Mouse (Mus musculus) olfactory bulb, adult 2 months (tissue): ENCODE data around the gene Rcl1. TPM values are rescaled to one million over a fixed set of nuclear protein-coding genes. Genes with fewer than 3 reads are reported as not detected.

Source experiments
- H3K27ac ChIP-seq: fragments of 200-500 bp; 2 replicates; pipeline ENCODE4 v1.5.1; 2012; ENCODE audit warnings: low read depth, low read length; ENCODE audit not compliant: insufficient read depth
- H3K4me1 ChIP-seq: fragments of 200-500 bp; 2 replicates; pipeline ENCODE4 v1.6.1; 2012; ENCODE audit warnings: low read length; ENCODE audit not compliant: control insufficient read depth, insufficient read depth
- H3K4me3 ChIP-seq: fragments of 200-500 bp; 2 replicates; pipeline ENCODE4 v1.5.1; 2012; ENCODE audit warnings: mild to moderate bottlenecking, low read depth, low read length, moderate library complexity; ENCODE audit not compliant: insufficient read depth
- CTCF ChIP-seq: fragments of 200-500 bp; IDR thresholded peaks from 2 replicates; pipeline ENCODE4 v1.5.1; 2012; ENCODE audit warnings: low read depth, mild to moderate bottlenecking, low read length, moderate library complexity; ENCODE audit not compliant: insufficient read depth
- POLR2A ChIP-seq: fragments of 200-500 bp; IDR thresholded peaks from 2 replicates; pipeline ENCODE4 v1.6.1; 2012; ENCODE audit warnings: mild to moderate bottlenecking, low read depth, low read length, moderate library complexity; ENCODE audit not compliant: insufficient read depth
- WGBS: fragments of 180-500 bp; shearing (Covaris S2); methylation state at CpG from one replicate; pipeline ENCODE4 v1.1.7; 2018; 5-methylcytosine and 5-hydroxymethylcytosine counted together
- polyA plus RNA-seq: library from polyadenylated mRNA; stranded (reverse); fragments of >200 nt; gene quantifications from 2 replicates; pipeline ENCODE4 v1.2.4, GENCODE M21; 2012; ENCODE audit warnings: low replicate concordance; ENCODE audit not compliant: missing spikeins, insufficient read depth, insufficient read length

The Rcl1 gene
- polyA plus RNA-seq, 1 experiment = not detected

GRCm38 (mm10) chr19:29138546-29139270 is 37.5 kb downstream of the Rcl1 start:
- WGBS = 87% methylated on average over 10 of the region's 10 CpGs
- no peak for TF ChIP-seq POLR2A
- TF ChIP-seq CTCF = no peak
- no peak overlapping the region for H3K27ac ChIP-seq
- H3K4me3 ChIP-seq = no peak overlapping the region
- H3K4me1 ChIP-seq = peaks cover 4% of the 10 kb centered on the region

GRCm38 (mm10) chr19:29139699-29140456 is 38.7 kb downstream of the Rcl1 start:
- Histone ChIP-seq H3K4me1 (peaks cover 4% of the 10 kb centered on the region), H3K27ac (no peak overlapping the region), H3K4me3 (no peak overlapping the region)
- TF ChIP-seq POLR2A (no peak), CTCF (no peak)
- WGBS = 55% methylated on average over 10 of the region's 10 CpGs

- 94% methylated on average over 16 of the region's 16 CpGs for WGBS
- no peak for TF ChIP-seq CTCF
- no peak for TF ChIP-seq POLR2A
- Histone ChIP-seq H3K4me3 (no peak overlapping the region), H3K27ac (no peak overlapping the region), H3K4me1 (peaks cover 4% of the 10 kb centered on the region)
These were observed 39.8 kb downstream of the Rcl1 start for GRCm38 (mm10) chr19:29140933-29141332.

- TF ChIP-seq POLR2A (no peak), CTCF (no peak)
- Histone ChIP-seq H3K4me3 (no peak overlapping the region), H3K27ac (no peak overlapping the region), H3K4me1 (peaks cover 4% of the 10 kb centered on the region)
- WGBS = 50% methylated on average over 6 of the region's 6 CpGs
These were observed 41.1 kb downstream of the Rcl1 start for GRCm38 (mm10) chr19:29142307-29142706.

GRCm38 (mm10) chr19:29145421-29145820 is 44.2 kb downstream of the Rcl1 start:
- Histone ChIP-seq H3K4me1 (no peaks in the 10 kb centered on the region), H3K27ac (no peak overlapping the region), H3K4me3 (no peak overlapping the region)
- 83% methylated on average over 6 of the region's 6 CpGs for WGBS
- TF ChIP-seq POLR2A = no peak

GRCm38 (mm10) chr19:29146820-29147219 is 45.6 kb downstream of the Rcl1 start:
- TF ChIP-seq POLR2A (no peak), CTCF (no peak)
- no peak overlapping the region for H3K4me3 ChIP-seq
- H3K4me1 ChIP-seq = no peaks in the 10 kb centered on the region
- WGBS = 66% methylated on average over 9 of the region's 9 CpGs
- no peak overlapping the region for H3K27ac ChIP-seq

GRCm38 (mm10) chr19:29149583-29149982 is 48.4 kb downstream of the Rcl1 start:
- Histone ChIP-seq H3K27ac (no peak overlapping the region), H3K4me3 (no peak overlapping the region), H3K4me1 (no peaks in the 10 kb centered on the region)
- WGBS = 81% methylated on average over 6 of the region's 6 CpGs
- TF ChIP-seq CTCF (no peak), POLR2A (no peak)

- TF ChIP-seq CTCF = no peak
- TF ChIP-seq POLR2A = no peak
- no peak overlapping the region for H3K27ac ChIP-seq
- 72% methylated on average over 6 of the region's 6 CpGs for WGBS
- no peak overlapping the region for H3K4me3 ChIP-seq
- no peaks in the 10 kb centered on the region for H3K4me1 ChIP-seq
These were observed 48.9 kb downstream of the Rcl1 start for GRCm38 (mm10) chr19:29150038-29150437.

- 91% methylated on average over 2 of the region's 2 CpGs for WGBS
- no peak for TF ChIP-seq CTCF
- TF ChIP-seq POLR2A = no peak
- H3K4me1 ChIP-seq = no peaks in the 10 kb centered on the region
These were observed 50.3 kb downstream of the Rcl1 start for GRCm38 (mm10) chr19:29151443-29151842.

More at GRCm38 (mm10) chr19:29151443-29151842, 50.3 kb downstream of the Rcl1 start:
- no peak overlapping the region for H3K27ac ChIP-seq
- no peak overlapping the region for H3K4me3 ChIP-seq
